Mouse (Mus musculus): ENCODE results near the gene Cabin1.

DNA sequence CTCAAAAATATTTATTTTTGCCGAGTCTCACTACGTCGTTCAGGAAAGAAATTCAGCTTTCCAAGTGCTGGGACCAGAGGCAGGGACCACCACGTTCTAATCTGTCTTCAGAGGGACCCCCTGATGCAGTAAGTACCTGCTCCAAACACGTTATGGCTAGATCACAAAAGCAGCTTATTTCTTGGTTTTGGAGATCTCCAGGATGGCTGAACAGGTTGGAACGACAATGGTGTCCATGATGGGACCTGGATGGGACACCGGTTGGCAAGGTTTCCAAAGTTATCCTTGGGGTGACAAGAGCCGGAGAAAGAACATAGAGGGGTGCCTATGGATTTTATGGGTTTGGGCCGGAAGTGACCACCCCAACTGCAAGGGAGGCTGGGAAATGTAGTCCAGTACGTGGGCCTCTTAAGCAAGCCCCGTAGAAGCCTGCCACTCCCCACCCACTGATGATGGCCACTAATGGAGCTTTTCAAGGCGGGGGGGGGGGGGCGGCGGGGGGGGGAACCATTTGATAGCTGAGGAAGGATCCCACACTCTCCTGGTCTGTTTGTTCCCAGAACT, 130.5 kb downstream of the Cabin1 start:
- TF ChIP-seq POLR2A (IDR thresholded peaks at IDR 0.05; ENCODE audit: low read depth, low read length), result no peak
- no peak for TF ChIP-seq CTCF (IDR thresholded peaks at IDR 0.05; ENCODE audit: extremely low read depth, insufficient read length, insufficient replicate concordance, low read depth, low read length)
